Mouse (Mus musculus) embryonic fibroblast, embryonic 13.5 days (primary cell): ENCODE data around the gene Hdgf.
A peak's percentile ranks its signal among the peaks of the same experiment; 100 is the strongest.

Source experiments
- CTCF ChIP-seq: IDR thresholded peaks from 2 replicates; pipeline ENCODE4 v1.5.1; 2011; ENCODE audit warnings: mild to moderate bottlenecking, control low read depth, low read length, moderate library complexity, borderline replicate concordance; ENCODE audit not compliant: insufficient read depth
- POLR2A ChIP-seq: IDR thresholded peaks from 2 replicates; pipeline ENCODE4 v1.6.1; 2011; ENCODE audit warnings: low read depth, mild to moderate bottlenecking, control low read depth, low read length, moderate library complexity

DNA sequence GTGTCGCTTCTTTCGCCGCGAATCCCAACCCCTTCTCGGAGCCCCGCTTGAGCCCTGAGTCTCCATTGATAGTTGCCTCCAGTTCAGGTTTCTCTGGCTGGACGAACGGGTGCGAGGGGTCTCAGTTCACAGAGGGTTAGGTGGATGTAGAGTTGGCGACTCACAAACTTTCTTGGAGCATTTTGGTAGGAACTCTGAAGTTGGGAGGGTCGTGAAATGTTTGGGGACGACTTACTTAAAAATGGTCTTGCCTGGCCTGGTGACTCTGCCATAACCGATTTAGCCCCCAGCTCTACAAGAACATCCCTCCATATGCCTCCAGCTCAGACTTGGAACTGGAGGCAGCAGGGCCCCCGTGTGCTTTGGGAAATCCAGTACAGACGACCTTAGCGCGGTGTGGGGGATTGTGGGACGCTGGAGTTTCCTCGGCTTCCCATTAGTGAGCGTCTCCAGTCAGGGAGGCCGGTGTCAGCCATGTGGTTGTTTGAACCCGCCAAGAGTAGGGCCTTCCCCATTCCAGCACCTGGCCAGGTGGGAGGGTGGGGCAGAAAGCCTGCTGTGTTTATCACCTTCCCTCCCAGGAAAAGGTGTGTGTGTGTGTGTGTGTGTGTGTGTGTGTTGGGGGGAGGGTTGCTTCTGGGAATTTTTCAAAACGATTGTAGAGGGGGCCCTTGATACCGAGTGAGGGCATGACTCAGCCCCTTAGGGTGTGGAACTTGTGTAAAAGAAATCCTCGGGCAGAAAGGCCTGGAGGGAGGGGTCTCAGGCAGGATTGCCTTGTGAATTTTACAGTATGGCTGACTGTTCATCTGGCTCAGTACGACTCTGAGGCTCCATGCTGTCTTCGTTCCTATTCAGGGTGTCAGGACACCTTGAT is 1.1 kb downstream of the Hdgf start:
- no peak for TF ChIP-seq CTCF
- TF ChIP-seq POLR2A = peak; percentile 63
